Mouse (Mus musculus) hindbrain, embryonic 13.5 days (tissue): ENCODE measurements around the gene B3galt4. TPM values are rescaled to one million over a fixed set of nuclear protein-coding genes. Genes with fewer than 3 reads are reported as not detected.
"Not testable (repeated sequence)": the region's sequence is repeated elsewhere in the genome, so short reads cannot be mapped to it uniquely, and the experiment has no call there.

Source experiments
- ATAC-seq: fragments of 200-750 bp; cut with Nextera tagmentation; 2 replicates; pipeline ENCODE4 v1.8.0; 2017; ENCODE audit warnings: moderate TSS enrichment; ENCODE audit not compliant: low FRiP score
- H3K27ac ChIP-seq: fragments of 300-500 bp; sonication (generic); 2 replicates; pipeline ENCODE4 v1.5.1; 2015; ENCODE audit warnings: inconsistent platforms, mild to moderate bottlenecking, moderate library complexity
- H3K27me3 ChIP-seq: fragments of 300-500 bp; sonication (generic); 2 replicates; pipeline ENCODE4 v1.6.1; 2015; ENCODE audit warnings: mild to moderate bottlenecking, inconsistent platforms
- H3K36me3 ChIP-seq: fragments of 300-500 bp; sonication (generic); 2 replicates; pipeline ENCODE4 v1.6.1; 2015; ENCODE audit warnings: mild to moderate bottlenecking, inconsistent platforms
- H3K4me1 ChIP-seq: fragments of 300-500 bp; sonication (generic); replicated peaks from 2 replicates; pipeline ENCODE4 v1.6.1; 2015; ENCODE audit warnings: inconsistent platforms
- H3K4me2 ChIP-seq: fragments of 300-500 bp; sonication (generic); 2 replicates; pipeline ENCODE4 v1.6.1; 2015; ENCODE audit warnings: inconsistent platforms, mild to moderate bottlenecking, moderate library complexity
- H3K4me3 ChIP-seq: fragments of 300-500 bp; sonication (generic); 2 replicates; pipeline ENCODE4 v1.5.1; 2015; ENCODE audit warnings: mild to moderate bottlenecking, inconsistent platforms
- H3K9ac ChIP-seq: fragments of 300-500 bp; sonication (generic); 2 replicates; pipeline ENCODE4 v1.6.1; 2015; ENCODE audit warnings: mild to moderate bottlenecking, inconsistent platforms
- H3K9me3 ChIP-seq: fragments of 300-500 bp; sonication (generic); 2 replicates; pipeline ENCODE4 v1.6.1; 2016; ENCODE audit warnings: inconsistent platforms
- whole genome bisulfite sequencing: fragments of 180-500 bp; shearing (Covaris S2); methylation state at CpG from one replicate; pipeline ENCODE4 v1.1.7; 2015; 5-methylcytosine and 5-hydroxymethylcytosine counted together
- polyA plus RNA-seq: library from polyadenylated mRNA; unstranded; fragments of >200 nt; fragmentation: Nextera tagmentation; extraction: Ambion mirVana; gene quantifications from 2 replicates; pipeline ENCODE4 v1.2.1, GENCODE M21; 2015

B3galt4 gene
- polyA plus RNA-seq, 1 experiment from 2014 or later, result 12.2 TPM

GRCm38 (mm10) chr17:33962876-33963275 is 11.6 kb upstream of the B3galt4 start:
- no peak overlapping the region for H3K4me2 ChIP-seq
- no peak for ATAC-seq
- no peak overlapping the region for H3K9ac ChIP-seq
- WGBS, result 97% methylated on average over 7 of the region's 7 CpGs
- no peaks in the 10 kb centered on the region for H3K9me3 ChIP-seq
- H3K27me3 ChIP-seq, result no peaks in the 10 kb centered on the region
- H3K27ac ChIP-seq, result no peak overlapping the region
- peaks cover 86% of the 10 kb centered on the region for H3K36me3 ChIP-seq
- H3K4me3 ChIP-seq, result no peak overlapping the region
- H3K4me1 ChIP-seq, result peaks cover 2% of the 10 kb centered on the region

- peaks cover 70% of the 10 kb centered on the region for H3K36me3 ChIP-seq
- no peak overlapping the region for H3K9ac ChIP-seq
- H3K4me2 ChIP-seq, result no peak overlapping the region
Observed at GRCm38 (mm10) chr17:33959948-33960347, 8.7 kb upstream of the B3galt4 start.

GRCm38 (mm10) chr17:33959135-33959534 is 7.8 kb upstream of the B3galt4 start:
- WGBS, result 96% methylated on average over 13 of the region's 13 CpGs
- peaks cover 67% of the 10 kb centered on the region for H3K36me3 ChIP-seq
- H3K9ac ChIP-seq, result no peak overlapping the region
- H3K4me3 ChIP-seq, result no peak overlapping the region
- H3K4me2 ChIP-seq, result no peak overlapping the region
- no peaks in the 10 kb centered on the region for H3K9me3 ChIP-seq
- no peak overlapping the region for H3K27ac ChIP-seq
- H3K4me1 ChIP-seq, result peaks cover 25% of the 10 kb centered on the region
- H3K27me3 ChIP-seq, result no peaks in the 10 kb centered on the region
- no peak for ATAC-seq

More at GRCm38 (mm10) chr17:33959948-33960347, 8.7 kb upstream of the B3galt4 start:
- Histone ChIP-seq H3K9me3 (no peaks in the 10 kb centered on the region), H3K27me3 (no peaks in the 10 kb centered on the region), H3K4me3 (no peak overlapping the region), H3K27ac (no peak overlapping the region), H3K4me1 (peaks cover 17% of the 10 kb centered on the region)
- no peak for ATAC-seq
- WGBS, result 93% methylated on average over 15 of the region's 15 CpGs

DNA sequence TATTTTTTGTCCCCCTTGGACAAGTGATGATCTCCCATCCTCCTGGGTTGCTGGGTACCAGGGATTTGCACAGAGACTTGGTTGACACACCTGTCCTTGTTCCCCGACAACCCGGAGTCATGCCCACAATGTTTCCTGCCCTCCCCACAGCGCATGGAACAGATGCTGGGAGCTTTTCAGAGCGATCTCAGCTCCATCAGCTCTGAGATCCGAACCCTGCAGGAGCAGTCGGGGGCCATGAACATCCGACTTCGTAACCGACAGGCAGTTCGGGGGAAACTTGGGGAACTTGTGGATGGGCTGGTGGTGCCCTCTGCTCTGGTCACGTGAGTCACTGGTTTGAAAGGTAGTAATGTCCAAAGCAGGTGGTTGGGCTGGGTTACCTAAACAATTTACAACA is 7.2 kb upstream of the B3galt4 start:
- H3K4me3 ChIP-seq, result no peak overlapping the region
- no peak for ATAC-seq
- no peak overlapping the region for H3K9ac ChIP-seq
- H3K4me2 ChIP-seq, result no peak overlapping the region
- peaks cover 66% of the 10 kb centered on the region for H3K36me3 ChIP-seq
- H3K4me1 ChIP-seq, result peaks cover 32% of the 10 kb centered on the region
- 94% methylated on average over 11 of the region's 11 CpGs for WGBS
- no peaks in the 10 kb centered on the region for H3K27me3 ChIP-seq
- no peaks in the 10 kb centered on the region for H3K9me3 ChIP-seq
- H3K27ac ChIP-seq, result no peak overlapping the region

GRCm38 (mm10) chr17:33957493-33957892 is 6.2 kb upstream of the B3galt4 start:
- H3K4me3 ChIP-seq, result no peak overlapping the region
- ATAC-seq, result no peak
- peak overlapping the region; percentile 35; the same call in 1 of the 2 replicates for H3K9ac ChIP-seq
- peaks cover 41% of the 10 kb centered on the region for H3K4me1 ChIP-seq
- H3K9me3 ChIP-seq, result no peaks in the 10 kb centered on the region
- WGBS, result 90% methylated on average over 6 of the region's 6 CpGs
- no peak overlapping the region for H3K27ac ChIP-seq
- H3K36me3 ChIP-seq, result peaks cover 66% of the 10 kb centered on the region
- H3K27me3 ChIP-seq, result no peaks in the 10 kb centered on the region
- no peak overlapping the region for H3K4me2 ChIP-seq

- Histone ChIP-seq H3K4me3 (peak overlapping the region; percentile 95), H3K36me3 (peaks cover 63% of the 10 kb centered on the region), H3K27ac (peak overlapping the region; percentile 93), H3K9me3 (no peaks in the 10 kb centered on the region), H3K9ac (peak overlapping the region; percentile 79), H3K4me2 (peak overlapping the region; percentile 85), H3K27me3 (no peaks in the 10 kb centered on the region), H3K4me1 (peaks cover 53% of the 10 kb centered on the region)
- WGBS, result 8% methylated on average over 10 of the region's 10 CpGs
- no peak for ATAC-seq
Observed at GRCm38 (mm10) chr17:33956336-33956735, 5.0 kb upstream of the B3galt4 start.

DNA sequence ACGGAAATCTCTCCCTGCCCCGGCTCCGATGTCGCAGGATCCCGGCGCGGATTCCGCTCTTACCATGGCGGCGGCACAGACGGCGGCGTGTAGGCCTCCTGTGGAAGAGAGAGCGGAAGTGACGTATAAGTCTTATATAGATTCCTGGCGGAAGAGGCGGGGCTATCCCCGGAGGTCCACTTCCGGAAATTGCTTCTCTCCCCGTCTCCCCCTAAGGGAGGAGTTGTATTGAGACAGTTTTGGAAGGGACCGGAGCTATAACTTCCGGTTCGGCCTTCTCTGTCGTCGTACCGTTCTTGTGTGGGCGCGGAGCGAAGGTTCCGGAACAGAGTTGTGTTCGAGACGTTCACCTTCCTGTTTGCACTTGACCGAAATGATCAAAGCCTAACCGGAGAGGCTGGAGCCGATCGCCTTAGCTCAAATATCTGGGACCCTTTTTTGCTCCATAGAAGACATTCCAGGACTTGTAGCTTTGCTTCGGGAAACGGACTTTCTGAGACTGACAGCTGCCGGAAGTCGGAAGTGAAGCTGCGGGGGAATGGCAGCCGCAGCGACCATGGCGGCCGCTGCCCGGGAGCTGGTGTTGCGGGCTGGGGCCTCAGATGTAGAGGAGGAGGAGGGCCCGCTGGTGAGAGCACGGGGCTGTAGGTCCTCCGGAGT is 4.4 kb upstream of the B3galt4 start, which contains the start of the genes Vps52 and Rps18:
TSS of gene Vps52 (plus strand) at position 258 of the 660 bp plus-strand sequence.
TSS of gene Rps18 (minus strand) at position 447 of the 660 bp plus-strand sequence.
- Histone ChIP-seq H3K4me1 (peaks cover 59% of the 10 kb centered on the region), H3K27ac (peak within 1 kb of the TSS; percentile 93), H3K4me2 (peak within 1 kb of the TSS; percentile 90), H3K9me3 (no peaks in the 10 kb centered on the region), H3K4me3 (peak within 1 kb of the TSS; percentile 95), H3K36me3 (peaks cover 57% of the 10 kb centered on the region), H3K27me3 (no peaks in the 10 kb centered on the region), H3K9ac (peak within 1 kb of the TSS; percentile 97)
- WGBS, result under 1% methylated on average over 50 of the region's 50 CpGs
- ATAC-seq, result peak; percentile 84

GRCm38 (mm10) chr17:33954646-33955554 is 3.6 kb upstream of the B3galt4 start:
- H3K9ac ChIP-seq, result peak overlapping the region; percentile 97
- ATAC-seq, result peak; percentile 44
- H3K4me3 ChIP-seq, result peak overlapping the region; percentile 95
- WGBS, result 2% methylated on average over 33 of the region's 33 CpGs
- peaks cover 54% of the 10 kb centered on the region for H3K36me3 ChIP-seq
- peak overlapping the region; percentile 93 for H3K27ac ChIP-seq
- H3K4me2 ChIP-seq, result peak overlapping the region; percentile 90
- peaks cover 66% of the 10 kb centered on the region for H3K4me1 ChIP-seq
- H3K27me3 ChIP-seq, result no peaks in the 10 kb centered on the region
- no peaks in the 10 kb centered on the region for H3K9me3 ChIP-seq

DNA sequence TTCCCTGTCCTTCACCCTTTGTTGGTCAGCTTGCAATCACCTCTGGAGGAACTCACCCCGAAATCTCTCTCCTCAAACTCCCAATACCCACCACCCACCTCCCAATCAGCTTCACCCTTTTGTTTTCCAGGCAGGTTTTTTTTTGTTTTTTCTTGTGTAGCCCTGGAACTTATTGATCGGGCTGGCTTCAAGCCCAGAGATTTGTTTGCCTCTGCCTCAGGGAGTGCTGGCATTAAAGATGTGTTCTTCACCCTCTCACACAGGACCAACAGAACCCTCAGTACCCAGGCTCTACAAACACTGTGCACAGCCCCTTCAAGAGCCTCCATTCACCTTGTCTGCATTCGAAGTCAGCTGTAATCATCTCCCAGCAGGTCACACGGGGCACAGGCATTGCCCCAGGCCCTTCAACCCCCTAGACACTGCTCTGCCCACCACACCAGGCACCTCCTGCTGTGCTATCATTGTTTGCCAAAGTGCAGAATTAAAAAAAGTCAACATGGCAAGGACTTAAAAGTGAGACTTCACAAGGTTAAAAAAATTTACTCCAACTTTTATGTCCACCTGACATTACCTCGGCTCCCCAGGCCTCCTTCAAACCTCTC is 2.8 kb upstream of the B3galt4 start:
- Histone ChIP-seq H3K27me3 (no peaks in the 10 kb centered on the region), H3K9me3 (no peaks in the 10 kb centered on the region), H3K4me1 (peaks cover 75% of the 10 kb centered on the region), H3K36me3 (peaks cover 54% of the 10 kb centered on the region), H3K9ac (peak overlapping the region; percentile 97), H3K4me2 (peak overlapping the region; percentile 90), H3K27ac (0 out of 2 replicates have a peak overlapping the region, but pooled peaks have one; percentile 40), H3K4me3 (peak overlapping the region; percentile 95)
- 44% methylated on average over 5 of the region's 5 CpGs for WGBS
- ATAC-seq, result no peak

DNA sequence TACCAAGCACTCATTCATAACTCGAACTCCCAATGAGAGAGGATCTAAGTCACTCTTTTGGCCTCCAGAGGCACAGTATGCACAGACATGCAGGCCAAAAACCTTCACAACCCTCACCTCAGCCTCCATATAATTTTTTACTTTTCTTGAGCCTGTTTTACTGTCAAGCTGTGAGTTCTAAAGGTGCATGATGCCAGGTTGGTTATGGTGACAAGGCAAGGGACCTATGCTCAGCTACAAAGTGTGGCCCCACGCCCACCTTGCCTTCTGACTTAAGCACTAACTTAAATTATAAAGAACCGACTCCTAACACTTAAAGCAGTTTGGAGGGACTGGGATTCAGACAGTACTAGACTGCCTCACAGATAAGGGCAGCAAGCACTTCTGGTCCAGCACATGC is 2.0 kb upstream of the B3galt4 start:
- Histone ChIP-seq H3K9ac (peak overlapping the region; percentile 97; the same call in 1 of the 2 replicates), H3K9me3 (no peaks in the 10 kb centered on the region), H3K4me2 (peak overlapping the region; percentile 90; the same call in 1 of the 2 replicates), H3K4me1 (peaks cover 81% of the 10 kb centered on the region), H3K27ac (no peak overlapping the region), H3K4me3 (no peak overlapping the region), H3K27me3 (no peaks in the 10 kb centered on the region), H3K36me3 (peaks cover 54% of the 10 kb centered on the region)
- no peak for ATAC-seq
- WGBS, result 94% methylated on average over 3 of the region's 3 CpGs

DNA sequence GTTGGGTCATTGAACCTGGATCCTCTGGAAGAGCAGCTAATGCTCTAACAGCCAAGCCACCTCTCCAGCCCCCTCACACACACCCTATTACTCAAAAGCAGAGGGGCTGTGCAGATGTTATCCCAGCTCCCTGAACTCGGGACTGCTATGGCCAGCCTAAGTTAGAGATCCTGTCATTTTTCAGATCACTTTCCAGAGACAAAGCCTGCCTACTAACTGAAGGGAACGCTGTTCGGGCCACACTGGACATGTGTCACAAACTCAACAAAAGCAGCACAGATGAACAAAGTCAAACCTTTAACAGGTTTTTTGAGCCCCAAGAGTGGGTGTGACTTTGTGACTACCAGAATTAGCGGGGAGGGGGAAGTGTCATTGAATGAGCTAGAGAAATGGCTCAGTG is 1.6 kb upstream of the B3galt4 start:
- Histone ChIP-seq H3K4me1 (peaks cover 80% of the 10 kb centered on the region), H3K4me2 (no peak overlapping the region), H3K9me3 (no peaks in the 10 kb centered on the region), H3K27ac (0 out of 2 replicates have a peak overlapping the region, but pooled peaks have one; percentile 23), H3K36me3 (peaks cover 54% of the 10 kb centered on the region), H3K9ac (peak overlapping the region; percentile 97; the same call in 1 of the 2 replicates), H3K4me3 (no peak overlapping the region), H3K27me3 (no peaks in the 10 kb centered on the region)
- WGBS, result 84% methylated on average over 4 of the region's 4 CpGs
- no peak for ATAC-seq

DNA sequence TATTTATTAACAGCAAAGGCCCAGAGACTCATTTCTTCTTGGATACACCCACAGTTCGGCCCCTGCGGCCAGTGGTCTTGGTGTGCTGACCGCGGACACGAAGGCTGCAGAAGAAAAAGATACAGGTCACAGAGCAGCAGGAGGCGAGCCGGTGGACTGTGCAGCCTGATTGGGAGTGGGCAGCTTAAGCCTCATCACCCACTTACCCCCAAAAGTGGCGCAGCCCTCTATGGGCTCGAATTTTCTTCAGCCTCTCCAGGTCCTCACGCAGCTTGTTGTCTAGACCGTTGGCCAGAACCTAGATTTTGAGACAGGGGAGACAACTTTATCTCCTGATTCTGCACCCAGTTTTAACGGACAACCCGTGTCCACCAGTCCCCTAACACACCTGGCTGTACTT is 727 bp upstream of the B3galt4 start:
- Histone ChIP-seq H3K4me1 (peaks cover 71% of the 10 kb centered on the region), H3K4me3 (peak overlapping the region; percentile 57), H3K4me2 (peak overlapping the region; percentile 93), H3K9ac (peak overlapping the region; percentile 83), H3K36me3 (peaks cover 59% of the 10 kb centered on the region), H3K27ac (peak overlapping the region; percentile 94)
- H3K9me3 ChIP-seq, H3K27me3 ChIP-seq, ATAC-seq: not testable (repeated sequence)
- 74% methylated on average over 13 of the region's 13 CpGs for WGBS
